Mouse (Mus musculus) urinary bladder, postnatal 36 days (tissue): Measurements from ENCODE around the gene Tmem167b.
A peak's percentile ranks its signal among the peaks of the same experiment; 100 is the strongest.

Experiments used
- DNase-seq, 2 experiments: peaks; one replicate each; pipeline ENCODE4 v3.0.0; 2022; ENCODE audit warnings: low spot score in 2 of 2, mixed read lengths in 1 of 2

The Tmem167b gene

GRCm38 (mm10) chr3:108537303-108537702, 25.0 kb downstream of the Tmem167b start:
- peak; percentile 75 to 77 for DNase-seq

GRCm38 (mm10) chr3:108536517-108537260, 25.6 kb downstream of the Tmem167b start, which contains the start of gene 5330417C22Rik:
Gene 5330417C22Rik (minus strand): TSS chr3:108536536.
- peak; percentile 22 to 26 for DNase-seq

GRCm38 (mm10) chr3:108535896-108536516, 26.3 kb downstream of the Tmem167b start:
- DNase-seq, result no peak

- no peak for DNase-seq
These were observed 28.3 kb downstream of the Tmem167b start, which contains the start of gene 1700013F07Rik for GRCm38 (mm10) chr3:108533951-108534350. Gene 1700013F07Rik (plus strand): TSS chr3:108534150.

- DNase-seq, result peak; percentile 55 to 62
These were observed 29.0 kb downstream of the Tmem167b start for GRCm38 (mm10) chr3:108533114-108533885.

- no peak for DNase-seq
These were observed 33.8 kb downstream of the Tmem167b start for GRCm38 (mm10) chr3:108528489-108528888.

- DNase-seq, result no peak
These were observed 38.9 kb downstream of the Tmem167b start for GRCm38 (mm10) chr3:108523415-108523814.

- no peak for DNase-seq
These were observed 44.0 kb downstream of the Tmem167b start for GRCm38 (mm10) chr3:108518276-108518675.

- DNase-seq, result no peak
These were observed 48.8 kb downstream of the Tmem167b start for GRCm38 (mm10) chr3:108513465-108513864.

GRCm38 (mm10) chr3:108510716-108511483, 51.4 kb downstream of the Tmem167b start:
- no peak for DNase-seq

- no peak for DNase-seq
These were observed 52.1 kb downstream of the Tmem167b start for GRCm38 (mm10) chr3:108510156-108510555.

- no peak for DNase-seq
These were observed 53.4 kb downstream of the Tmem167b start for GRCm38 (mm10) chr3:108508745-108509474.
